Mouse (Mus musculus) CD8-positive naive resting alpha-beta T cell, adult 2 months (primary cell): ENCODE results near the gene Olfr714.
"Not testable (repeated sequence)": the region's sequence is repeated elsewhere in the genome, so short reads cannot be mapped to it uniquely, and the experiment has no call there.

Experiments
- DNase-seq, 2 experiments: peaks; one replicate each; pipeline ENCODE4 v3.0.0; 2022; ENCODE audit warnings: low read depth in 2 of 2, low spot score in 2 of 2

Olfr714 gene

GRCm38 (mm10) chr7:107070681-107071080 is at the start of gene Olfr714:
TSS of gene Olfr714 (plus strand) at chr7:107070981.
- no peak for DNase-seq

DNA sequence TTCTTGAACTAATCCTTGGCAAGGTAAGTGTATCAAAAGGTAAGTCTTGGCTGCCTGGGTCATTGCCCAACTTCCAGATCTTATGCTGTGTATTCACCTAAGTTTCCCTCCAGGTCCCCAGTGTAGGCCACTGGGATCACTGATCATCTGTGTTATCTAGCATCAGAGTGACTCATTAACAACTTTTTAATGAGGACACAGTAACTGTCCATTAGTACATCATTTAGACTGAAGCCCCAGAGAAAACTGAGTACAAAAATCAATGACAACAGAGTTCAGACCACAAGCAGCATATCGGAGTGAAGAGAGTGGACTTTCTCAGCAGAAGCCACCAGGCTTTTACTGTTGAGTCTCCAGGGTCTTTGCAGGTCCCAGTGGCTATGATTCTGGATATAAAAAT is 39.9 kb upstream of the Olfr714 start, which contains the start of gene Olfr713:
Gene Olfr713 (plus strand): TSS at position 301 of the 400 bp plus-strand sequence.
- DNase-seq = no peak

DNA sequence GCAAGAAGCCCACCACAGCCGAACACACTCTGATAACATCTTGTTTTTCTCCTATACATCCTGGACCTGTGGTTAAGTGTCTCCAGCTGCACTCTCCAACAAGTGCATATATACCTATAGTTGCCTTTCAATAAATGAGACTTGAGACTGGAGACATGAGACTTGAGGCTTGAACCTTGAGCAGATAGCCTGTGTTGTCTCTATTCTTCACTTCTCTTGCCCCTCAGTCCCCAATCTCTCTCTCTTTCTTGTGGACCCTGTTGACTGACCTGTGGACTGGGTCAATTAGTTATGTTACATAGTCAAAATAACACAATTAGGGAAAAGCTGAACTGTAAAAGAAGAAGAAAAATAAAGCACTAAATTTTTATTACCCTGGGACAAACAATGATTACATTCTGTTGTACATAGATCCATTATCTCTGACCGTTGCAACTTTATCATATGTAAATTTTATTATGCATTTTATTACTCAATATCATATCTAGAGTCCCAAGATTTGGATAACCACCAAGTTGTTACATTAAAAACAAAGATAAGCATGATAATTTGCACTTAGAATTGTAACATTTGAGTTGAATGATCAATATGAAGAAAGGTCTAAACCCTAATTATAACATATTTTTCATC is 30.7 kb upstream of the Olfr714 start:
- no peak for DNase-seq

GRCm38 (mm10) chr7:107043136-107043535 is 27.6 kb upstream of the Olfr714 start:
- DNase-seq = no peak

- DNase-seq = no peak
Observed at GRCm38 (mm10) chr7:107044407-107044806, 26.4 kb upstream of the Olfr714 start.

GRCm38 (mm10) chr7:107045833-107046232 is 24.9 kb upstream of the Olfr714 start:
- DNase-seq = peak; percentile 23 to 42

DNA sequence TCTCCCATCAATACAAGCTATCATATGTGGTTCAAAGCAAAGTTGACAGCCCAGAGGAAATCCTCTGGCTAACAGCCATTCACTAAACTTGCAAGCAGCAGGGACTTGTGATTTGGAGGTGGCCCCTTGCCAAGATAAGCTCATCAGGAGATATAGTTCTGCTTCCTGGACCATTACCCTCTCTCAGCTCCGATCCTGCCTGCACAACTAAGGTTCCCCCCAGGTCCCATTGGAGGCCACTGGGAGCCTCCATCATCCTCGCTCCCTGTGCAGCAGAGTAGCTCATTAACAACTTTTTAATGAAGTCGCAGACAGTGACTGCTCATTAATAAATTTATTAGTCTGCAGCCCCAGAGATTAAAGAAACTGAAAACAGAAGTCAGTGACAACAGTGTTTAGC is 23.2 kb upstream of the Olfr714 start:
- DNase-seq = no peak

- no peak for DNase-seq
Observed at GRCm38 (mm10) chr7:107092920-107093319, 22.1 kb downstream of the Olfr714 start, which contains the start of gene Olfr17. TSS of gene Olfr17 (plus strand) at chr7:107093220.

GRCm38 (mm10) chr7:107110269-107110668 is 39.5 kb downstream of the Olfr714 start, which contains the start of gene Olfr715b:
TSS of gene Olfr715b (minus strand) at chr7:107110369.
- not testable (repeated sequence) for DNase-seq
